Mouse (Mus musculus): ENCODE results near the gene Mboat7.

Gene Mboat7

GRCm38 (mm10) chr7:3692382-3692986 is 839 bp downstream of the Mboat7 start, which contains the start of gene Tsen34:
TSS of gene Tsen34 (plus strand) at chr7:3692863.
- no peak for DNase-seq (ENCODE audit: low read depth, low spot score)

- no peak for DNase-seq (ENCODE audit: low read depth, low spot score)
Measured at GRCm38 (mm10) chr7:3691919-3692318, 1.4 kb downstream of the Mboat7 start.

- no peak for DNase-seq (ENCODE audit: low read depth, low spot score)
Measured at GRCm38 (mm10) chr7:3685400-3686187, 7.7 kb downstream of the Mboat7 start.

- DNase-seq (ENCODE audit: low read depth, low spot score), result no peak
Measured at GRCm38 (mm10) chr7:3684698-3685097, 8.6 kb downstream of the Mboat7 start.

- no peak for DNase-seq (ENCODE audit: low read depth, low spot score)
Measured at GRCm38 (mm10) chr7:3683908-3684550, 9.3 kb downstream of the Mboat7 start.

- DNase-seq (ENCODE audit: low read depth, low spot score), result no peak
Measured at GRCm38 (mm10) chr7:3677342-3677741, 16.0 kb downstream of the Mboat7 start, which contains the start of gene Tmc4. TSS of gene Tmc4 (minus strand) at chr7:3677553.

- DNase-seq (ENCODE audit: low read depth, low spot score), result no peak
Measured at GRCm38 (mm10) chr7:3676371-3676770, 17.0 kb downstream of the Mboat7 start.

- DNase-seq (ENCODE audit: low read depth, low spot score), result no peak
Measured at GRCm38 (mm10) chr7:3675228-3675548, 18.1 kb downstream of the Mboat7 start.

GRCm38 (mm10) chr7:3674507-3675227 is 18.7 kb downstream of the Mboat7 start:
- peak; percentile 64 for DNase-seq (ENCODE audit: low read depth, low spot score)

- DNase-seq (ENCODE audit: low read depth, low spot score), result peak; percentile 56
Measured at GRCm38 (mm10) chr7:3666921-3667391, 26.4 kb downstream of the Mboat7 start.

- DNase-seq (ENCODE audit: low read depth, low spot score), result peak; percentile 95
Measured at GRCm38 (mm10) chr7:3665215-3666114, 27.9 kb downstream of the Mboat7 start, which contains the start of gene Leng1. TSS of gene Leng1 (minus strand) at chr7:3665840.

GRCm38 (mm10) chr7:3664524-3665214 is 28.7 kb downstream of the Mboat7 start:
- DNase-seq (ENCODE audit: low read depth, low spot score), result no peak

- no peak for DNase-seq (ENCODE audit: low read depth, low spot score)
Measured at GRCm38 (mm10) chr7:3658578-3658977, 34.7 kb downstream of the Mboat7 start.

GRCm38 (mm10) chr7:3656966-3657365 is 36.4 kb downstream of the Mboat7 start:
- DNase-seq (ENCODE audit: low read depth, low spot score), result no peak

- no peak for DNase-seq (ENCODE audit: low read depth, low spot score)
Measured at GRCm38 (mm10) chr7:3646641-3647040, 46.7 kb downstream of the Mboat7 start.

- no peak for DNase-seq (ENCODE audit: low read depth, low spot score)
Measured at GRCm38 (mm10) chr7:3646188-3646587, 47.1 kb downstream of the Mboat7 start.

GRCm38 (mm10) chr7:3645488-3646025 is 47.8 kb downstream of the Mboat7 start:
- DNase-seq (ENCODE audit: low read depth, low spot score), result no peak

GRCm38 (mm10) chr7:3644672-3645487 is 48.4 kb downstream of the Mboat7 start, which contains the start of gene Cnot3:
TSS of gene Cnot3 (plus strand) at chr7:3645268.
- DNase-seq (ENCODE audit: low read depth, low spot score), result peak; percentile 98

- no peak for DNase-seq (ENCODE audit: low read depth, low spot score)
Measured at GRCm38 (mm10) chr7:3644348-3644671, 49.0 kb downstream of the Mboat7 start.

Measured in c-Kit-negative CD71-positive TER-119-positive erythroid progenitor cells, embryonic 14.5 days (primary cell).